Mouse (Mus musculus) lung, adult 2 months (tissue): Measurements from ENCODE around the gene Tacc2.

ENCODE experiments used
- CTCF ChIP-seq: fragments of 200-500 bp; IDR thresholded peaks from 2 replicates; pipeline ENCODE4 v1.5.1; 2011; ENCODE audit warnings: mild to moderate bottlenecking, low read length, control low read depth; ENCODE audit not compliant: insufficient read depth
- POLR2A ChIP-seq: fragments of 200-500 bp; IDR thresholded peaks from 2 replicates; pipeline ENCODE4 v1.6.1; 2011; ENCODE audit warnings: low read depth, mild to moderate bottlenecking, control low read depth, low read length, borderline replicate concordance; ENCODE audit errors: extremely low read depth

DNA sequence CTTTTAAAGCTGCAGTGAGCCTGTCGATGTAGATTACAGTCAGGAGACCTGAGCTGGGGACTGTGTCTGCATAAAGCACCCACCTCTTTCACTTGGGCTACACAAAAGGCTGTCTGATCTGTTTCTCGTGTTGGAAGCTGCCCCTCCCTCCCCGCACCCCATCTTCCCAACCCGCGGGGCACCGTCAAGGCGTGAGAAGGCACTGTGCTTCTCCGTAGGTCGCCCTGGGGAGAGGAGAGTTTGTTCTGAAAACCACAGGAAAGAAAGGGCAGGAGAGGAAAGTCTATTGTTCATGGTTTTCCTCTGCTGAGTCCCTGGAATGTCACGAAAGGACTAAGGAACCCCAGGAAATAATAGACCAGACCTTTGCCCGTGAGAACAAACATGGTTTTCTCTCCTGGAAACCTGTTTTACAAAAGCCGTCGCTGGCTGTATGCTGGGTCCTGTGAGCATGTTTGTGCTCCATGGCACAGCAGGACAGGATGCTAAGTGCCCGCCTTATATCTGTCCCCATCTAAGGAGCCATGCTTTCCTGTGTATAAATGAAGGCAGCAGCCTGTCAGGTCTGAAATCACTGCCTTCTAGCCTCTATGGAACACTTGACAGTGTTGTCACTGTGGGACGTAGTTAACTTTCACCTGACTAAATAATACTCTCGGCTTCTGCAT, 142.8 kb downstream of the Tacc2 start:
- TF ChIP-seq CTCF, result no peak
- TF ChIP-seq POLR2A, result no peak
